Mouse (Mus musculus) lung, adult 2 months (tissue): ENCODE measurements around the gene Relt. TPM values are rescaled to one million over a fixed set of nuclear protein-coding genes. Genes with fewer than 3 reads are reported as not detected.

Source experiments
- DNase-seq: peaks from one replicate; pipeline ENCODE4 v3.0.0; 2022
- H3K4me1 ChIP-seq: fragments of 200-500 bp; 2 replicates; pipeline ENCODE4 v1.6.1; 2011; ENCODE audit warnings: low read length; ENCODE audit not compliant: control insufficient read depth, insufficient read depth
- H3K4me3 ChIP-seq: fragments of 200-500 bp; replicated peaks from 2 replicates; pipeline ENCODE3; 2011; ENCODE audit warnings: low read depth, mild to moderate bottlenecking, control low read depth, low read length; ENCODE audit errors: extremely low read depth
- CTCF ChIP-seq: fragments of 200-500 bp; IDR thresholded peaks from 2 replicates; pipeline ENCODE4 v1.5.1; 2011; ENCODE audit warnings: mild to moderate bottlenecking, low read length, control low read depth; ENCODE audit not compliant: insufficient read depth
- POLR2A ChIP-seq: fragments of 200-500 bp; IDR thresholded peaks from 2 replicates; pipeline ENCODE4 v1.6.1; 2011; ENCODE audit warnings: low read depth, mild to moderate bottlenecking, control low read depth, low read length, borderline replicate concordance; ENCODE audit errors: extremely low read depth
- WGBS: fragments of 180-500 bp; shearing (Covaris S2); methylation state at CpG from one replicate; pipeline ENCODE4 v1.1.7; 2018; 5-methylcytosine and 5-hydroxymethylcytosine counted together
- polyA plus RNA-seq: library from polyadenylated mRNA; depleted of rRNA; stranded (reverse); fragments of >200 nt; gene quantifications from 2 replicates; pipeline ENCODE4 v1.2.3, GENCODE M21; 2012

The Relt gene
- polyA plus RNA-seq, 1 experiment: 13.1 TPM

- no peak for DNase-seq
- H3K4me1 ChIP-seq: 0 out of 2 replicates have a peak, but pooled peaks cover 2% of the 10 kb centered on the region
- 92% methylated on average over 5 of the region's 5 CpGs for WGBS
- no peak overlapping the region for H3K4me3 ChIP-seq
- TF ChIP-seq POLR2A (no peak), CTCF (no peak)
Observed at GRCm38 (mm10) chr7:100861209-100861608, 2.0 kb downstream of the Relt start.

- Histone ChIP-seq H3K4me1 (0 out of 2 replicates have a peak, but pooled peaks cover 2% of the 10 kb centered on the region), H3K4me3 (no peak overlapping the region)
- DNase-seq: no peak
- WGBS: 86% methylated on average over 3 of the region's 3 CpGs
- TF ChIP-seq POLR2A (no peak), CTCF (no peak)
Observed at GRCm38 (mm10) chr7:100860450-100860849, 2.8 kb downstream of the Relt start.

- 43% methylated on average over 5 of the region's 5 CpGs for WGBS
- no peak overlapping the region for H3K4me3 ChIP-seq
- H3K4me1 ChIP-seq: no peaks in the 10 kb centered on the region
- no peak for DNase-seq
- TF ChIP-seq POLR2A (0 out of 2 replicates have a peak, but pooled peaks have one; percentile 7), CTCF (no peak)
Observed at GRCm38 (mm10) chr7:100855795-100856573, 7.3 kb downstream of the Relt start.

- WGBS: 30% methylated on average over 4 of the region's 4 CpGs
- Histone ChIP-seq H3K4me3 (no peak overlapping the region), H3K4me1 (no peaks in the 10 kb centered on the region)
- no peak for DNase-seq
- TF ChIP-seq CTCF: no peak
- TF ChIP-seq POLR2A: no peak
Observed at GRCm38 (mm10) chr7:100855300-100855699, 7.9 kb downstream of the Relt start.

GRCm38 (mm10) chr7:100854861-100855260, 8.4 kb downstream of the Relt start:
- TF ChIP-seq POLR2A: no peak
- Histone ChIP-seq H3K4me1 (no peaks in the 10 kb centered on the region), H3K4me3 (no peak overlapping the region)
- 82% methylated on average over 5 of the region's 5 CpGs for WGBS
- no peak for DNase-seq

- Histone ChIP-seq H3K4me1 (no peaks in the 10 kb centered on the region), H3K4me3 (no peak overlapping the region)
- DNase-seq: no peak
- TF ChIP-seq POLR2A: no peak
- no peak for TF ChIP-seq CTCF
- 67% methylated on average over 6 of the region's 6 CpGs for WGBS
Observed at GRCm38 (mm10) chr7:100854137-100854814, 9.0 kb downstream of the Relt start.

- no peak for TF ChIP-seq CTCF
- no peak for TF ChIP-seq POLR2A
- H3K4me1 ChIP-seq: no peaks in the 10 kb centered on the region
- DNase-seq: no peak
Observed at GRCm38 (mm10) chr7:100853396-100853795, 9.8 kb downstream of the Relt start.

GRCm38 (mm10) chr7:100851481-100852356, 11.5 kb downstream of the Relt start:
- WGBS: 62% methylated on average over 9 of the region's 9 CpGs
- TF ChIP-seq CTCF (no peak), POLR2A (no peak)
- Histone ChIP-seq H3K4me1 (no peaks in the 10 kb centered on the region), H3K4me3 (no peak overlapping the region)
- DNase-seq: no peak

More at GRCm38 (mm10) chr7:100853396-100853795, 9.8 kb downstream of the Relt start:
- no peak overlapping the region for H3K4me3 ChIP-seq
- WGBS: 63% methylated on average over 3 of the region's 3 CpGs

- no peak for DNase-seq
- WGBS: 98% methylated on average over 2 of the region's 2 CpGs
Observed at GRCm38 (mm10) chr7:100849508-100849907, 13.7 kb downstream of the Relt start.

More at GRCm38 (mm10) chr7:100849508-100849907, 13.7 kb downstream of the Relt start:
- Histone ChIP-seq H3K4me1 (peaks cover 3% of the 10 kb centered on the region; the same call in 1 of the 2 replicates), H3K4me3 (no peak overlapping the region)
- TF ChIP-seq CTCF (no peak), POLR2A (no peak)
